Mouse (Mus musculus): ENCODE data around the gene Clip4. TPM values are rescaled to one million over a fixed set of nuclear protein-coding genes. Genes with fewer than 3 reads are reported as not detected.

Gene Clip4
- polyA plus RNA-seq, 1 experiment from 2014 or later, result 3.3 TPM

- H3K4me3 ChIP-seq (ENCODE audit: low read depth, low read length), result no peak overlapping the region
- WGBS, result 75% methylated on average over 3 of the region's 3 CpGs
- H3K27ac ChIP-seq (ENCODE audit: low read depth, low read length), result no peak overlapping the region
- no peaks in the 10 kb centered on the region for H3K9me3 ChIP-seq (ENCODE audit: control insufficient read depth)
- no peaks in the 10 kb centered on the region for H3K36me3 ChIP-seq (ENCODE audit: control insufficient read depth, insufficient read depth)
- H3K9ac ChIP-seq (ENCODE audit: low read depth, low read length), result no peak overlapping the region
- ATAC-seq, result no peak
- H3K27me3 ChIP-seq (replicated peaks; ENCODE audit: control insufficient read depth, insufficient read depth, low read length), result no peaks in the 10 kb centered on the region
- no peak overlapping the region for H3K4me2 ChIP-seq (replicated peaks; ENCODE audit: low read depth)
- H3K4me1 ChIP-seq (replicated peaks; ENCODE audit: control insufficient read depth, insufficient read depth, low read length), result no peaks in the 10 kb centered on the region
- no peak for TF ChIP-seq CTCF (IDR thresholded peaks at IDR 0.05; ENCODE audit: low read depth)
These were observed 2.4 kb downstream of the Clip4 start for GRCm38 (mm10) chr17:71770696-71771095.

- Histone ChIP-seq H3K4me3 (ENCODE audit: low read depth, low read length) (no peak overlapping the region), H3K9me3 (ENCODE audit: control insufficient read depth) (no peaks in the 10 kb centered on the region), H3K4me2 (replicated peaks; ENCODE audit: low read depth) (no peak overlapping the region), H3K27me3 (replicated peaks; ENCODE audit: control insufficient read depth, insufficient read depth, low read length) (no peaks in the 10 kb centered on the region), H3K36me3 (ENCODE audit: control insufficient read depth, insufficient read depth) (no peaks in the 10 kb centered on the region), H3K4me1 (replicated peaks; ENCODE audit: control insufficient read depth, insufficient read depth, low read length) (no peaks in the 10 kb centered on the region), H3K9ac (ENCODE audit: low read depth, low read length) (no peak overlapping the region), H3K27ac (ENCODE audit: low read depth, low read length) (no peak overlapping the region)
- ATAC-seq, result no peak
- 67% methylated on average over 4 of the region's 4 CpGs for WGBS
- no peak for TF ChIP-seq CTCF (IDR thresholded peaks at IDR 0.05; ENCODE audit: low read depth)
These were observed 5.9 kb downstream of the Clip4 start for GRCm38 (mm10) chr17:71774173-71774572.

GRCm38 (mm10) chr17:71775279-71775678 is 7.0 kb downstream of the Clip4 start:
- TF ChIP-seq CTCF (IDR thresholded peaks at IDR 0.05; ENCODE audit: low read depth), result no peak
- Histone ChIP-seq H3K9ac (ENCODE audit: low read depth, low read length) (no peak overlapping the region), H3K36me3 (ENCODE audit: control insufficient read depth, insufficient read depth) (no peaks in the 10 kb centered on the region), H3K4me1 (replicated peaks; ENCODE audit: control insufficient read depth, insufficient read depth, low read length) (no peaks in the 10 kb centered on the region), H3K4me3 (ENCODE audit: low read depth, low read length) (no peak overlapping the region), H3K27ac (ENCODE audit: low read depth, low read length) (no peak overlapping the region), H3K9me3 (ENCODE audit: control insufficient read depth) (no peaks in the 10 kb centered on the region), H3K4me2 (replicated peaks; ENCODE audit: low read depth) (no peak overlapping the region), H3K27me3 (replicated peaks; ENCODE audit: control insufficient read depth, insufficient read depth, low read length) (no peaks in the 10 kb centered on the region)
- WGBS, result 74% methylated on average over 4 of the region's 4 CpGs
- no peak for ATAC-seq

- WGBS, result 77% methylated on average over 3 of the region's 3 CpGs
These were observed 10.4 kb downstream of the Clip4 start for GRCm38 (mm10) chr17:71778696-71779095.

GRCm38 (mm10) chr17:71780490-71780889 is 12.2 kb downstream of the Clip4 start:
- Histone ChIP-seq H3K9me3 (ENCODE audit: control insufficient read depth) (no peaks in the 10 kb centered on the region), H3K27me3 (replicated peaks; ENCODE audit: control insufficient read depth, insufficient read depth, low read length) (peaks cover 21% of the 10 kb centered on the region), H3K36me3 (ENCODE audit: control insufficient read depth, insufficient read depth) (no peaks in the 10 kb centered on the region), H3K4me2 (replicated peaks; ENCODE audit: low read depth) (no peak overlapping the region), H3K27ac (ENCODE audit: low read depth, low read length) (no peak overlapping the region), H3K9ac (ENCODE audit: low read depth, low read length) (no peak overlapping the region), H3K4me3 (ENCODE audit: low read depth, low read length) (no peak overlapping the region), H3K4me1 (replicated peaks; ENCODE audit: control insufficient read depth, insufficient read depth, low read length) (no peaks in the 10 kb centered on the region)
- no peak for TF ChIP-seq CTCF (IDR thresholded peaks at IDR 0.05; ENCODE audit: low read depth)
- ATAC-seq, result no peak
- WGBS, result 80% methylated on average over 2 of the region's 2 CpGs

More at GRCm38 (mm10) chr17:71778696-71779095, 10.4 kb downstream of the Clip4 start:
- Histone ChIP-seq H3K27me3 (replicated peaks; ENCODE audit: control insufficient read depth, insufficient read depth, low read length) (peaks cover 18% of the 10 kb centered on the region), H3K9me3 (ENCODE audit: control insufficient read depth) (no peaks in the 10 kb centered on the region), H3K4me2 (replicated peaks; ENCODE audit: low read depth) (no peak overlapping the region), H3K4me1 (replicated peaks; ENCODE audit: control insufficient read depth, insufficient read depth, low read length) (no peaks in the 10 kb centered on the region), H3K9ac (ENCODE audit: low read depth, low read length) (no peak overlapping the region), H3K4me3 (ENCODE audit: low read depth, low read length) (no peak overlapping the region), H3K36me3 (ENCODE audit: control insufficient read depth, insufficient read depth) (no peaks in the 10 kb centered on the region), H3K27ac (ENCODE audit: low read depth, low read length) (no peak overlapping the region)
- peak; percentile 29 for TF ChIP-seq CTCF (IDR thresholded peaks at IDR 0.05; ENCODE audit: low read depth)
- no peak for ATAC-seq

- no peak overlapping the region for H3K4me2 ChIP-seq (replicated peaks; ENCODE audit: low read depth)
- H3K36me3 ChIP-seq (ENCODE audit: control insufficient read depth, insufficient read depth), result no peaks in the 10 kb centered on the region
- WGBS, result 77% methylated on average over 4 of the region's 4 CpGs
- ATAC-seq, result no peak
- no peak overlapping the region for H3K9ac ChIP-seq (ENCODE audit: low read depth, low read length)
- H3K9me3 ChIP-seq (ENCODE audit: control insufficient read depth), result no peaks in the 10 kb centered on the region
- H3K27me3 ChIP-seq (replicated peaks; ENCODE audit: control insufficient read depth, insufficient read depth, low read length), result peaks cover 21% of the 10 kb centered on the region
- no peak for TF ChIP-seq CTCF (IDR thresholded peaks at IDR 0.05; ENCODE audit: low read depth)
- no peaks in the 10 kb centered on the region for H3K4me1 ChIP-seq (replicated peaks; ENCODE audit: control insufficient read depth, insufficient read depth, low read length)
- no peak overlapping the region for H3K27ac ChIP-seq (ENCODE audit: low read depth, low read length)
- no peak overlapping the region for H3K4me3 ChIP-seq (ENCODE audit: low read depth, low read length)
These were observed 12.7 kb downstream of the Clip4 start for GRCm38 (mm10) chr17:71780945-71781344.

GRCm38 (mm10) chr17:71782242-71782698 is 14.0 kb downstream of the Clip4 start:
- H3K9ac ChIP-seq (ENCODE audit: low read depth, low read length), result no peak overlapping the region
- H3K9me3 ChIP-seq (ENCODE audit: control insufficient read depth), result no peaks in the 10 kb centered on the region
- no peaks in the 10 kb centered on the region for H3K4me1 ChIP-seq (replicated peaks; ENCODE audit: control insufficient read depth, insufficient read depth, low read length)
- peak overlapping the region; percentile 62 for H3K4me2 ChIP-seq (replicated peaks; ENCODE audit: low read depth)
- no peak overlapping the region for H3K27ac ChIP-seq (ENCODE audit: low read depth, low read length)
- peaks cover 21% of the 10 kb centered on the region for H3K27me3 ChIP-seq (replicated peaks; ENCODE audit: control insufficient read depth, insufficient read depth, low read length)
- under 1% methylated on average over 29 of the region's 29 CpGs for WGBS
- H3K36me3 ChIP-seq (ENCODE audit: control insufficient read depth, insufficient read depth), result no peaks in the 10 kb centered on the region
- ATAC-seq, result no peak
- H3K4me3 ChIP-seq (ENCODE audit: low read depth, low read length), result peak overlapping the region; percentile 44
- peak; percentile 17; the same call in 1 of the 2 replicates for TF ChIP-seq CTCF (IDR thresholded peaks at IDR 0.05; ENCODE audit: low read depth)
